Mouse (Mus musculus) heart, embryonic 13.5 days (tissue): ENCODE results near the gene Cacna1c. TPM values are rescaled to one million over a fixed set of nuclear protein-coding genes. Genes with fewer than 3 reads are reported as not detected.

Experiments
- ATAC-seq: fragments of 200-750 bp; cut with Nextera tagmentation; 2 replicates; pipeline ENCODE4 v1.8.0; 2017; ENCODE audit warnings: moderate TSS enrichment; ENCODE audit not compliant: insufficient number of reproducible peaks, low FRiP score, low TSS enrichment; ENCODE audit errors: extremely low read depth
- H3K27ac ChIP-seq: fragments of 300-500 bp; sonication (generic); replicated peaks from 2 replicates; pipeline ENCODE4 v1.5.1; 2015; ENCODE audit warnings: moderate library complexity, mild to moderate bottlenecking, inconsistent platforms
- H3K27me3 ChIP-seq: fragments of 300-500 bp; sonication (generic); replicated peaks from 2 replicates; pipeline ENCODE4 v1.6.1; 2015; ENCODE audit warnings: mild to moderate bottlenecking, inconsistent platforms
- H3K36me3 ChIP-seq: fragments of 300-500 bp; sonication (generic); 2 replicates; pipeline ENCODE4 v1.6.1; 2015; ENCODE audit warnings: mild to moderate bottlenecking, inconsistent platforms
- H3K4me1 ChIP-seq: fragments of 300-500 bp; sonication (generic); 2 replicates; pipeline ENCODE4 v1.6.1; 2015; ENCODE audit warnings: inconsistent platforms
- H3K4me2 ChIP-seq: fragments of 300-500 bp; sonication (generic); 2 replicates; pipeline ENCODE4 v1.6.1; 2015; ENCODE audit warnings: inconsistent platforms, mild to moderate bottlenecking, moderate library complexity
- H3K4me3 ChIP-seq: fragments of 300-500 bp; sonication (generic); 2 replicates; pipeline ENCODE4 v1.5.1; 2015; ENCODE audit warnings: moderate library complexity, mild to moderate bottlenecking, inconsistent platforms
- H3K9ac ChIP-seq: fragments of 300-500 bp; sonication (generic); 2 replicates; pipeline ENCODE4 v1.6.1; 2015; ENCODE audit warnings: inconsistent platforms, mild to moderate bottlenecking, moderate library complexity
- H3K9me3 ChIP-seq: fragments of 300-500 bp; sonication (generic); 2 replicates; pipeline ENCODE4 v1.6.1; 2016; ENCODE audit warnings: inconsistent platforms
- WGBS: fragments of 180-500 bp; shearing (Covaris S2); methylation state at CpG from one replicate; pipeline ENCODE4 v1.1.7; 2015; ENCODE audit warnings: mixed read lengths; 5-methylcytosine and 5-hydroxymethylcytosine counted together
- polyA plus RNA-seq: library from polyadenylated mRNA; unstranded; fragments of >200 nt; fragmentation: Nextera tagmentation; extraction: Ambion mirVana; gene quantifications from 2 replicates; pipeline ENCODE4 v1.2.1, GENCODE M21; 2015

Cacna1c gene
- polyA plus RNA-seq, 1 experiment from 2014 or later = 41.8 TPM

GRCm38 (mm10) chr6:118574351-118574750 lies 621.9 kb downstream of the Cacna1c start:
- peaks cover 1% of the 10 kb centered on the region; the same call in 1 of the 2 replicates for H3K9me3 ChIP-seq
- H3K4me2 ChIP-seq = no peak overlapping the region
- H3K27ac ChIP-seq = no peak overlapping the region
- H3K9ac ChIP-seq = no peak overlapping the region
- H3K27me3 ChIP-seq = no peaks in the 10 kb centered on the region
- 79% methylated on average over 6 of the region's 6 CpGs for WGBS
- H3K4me3 ChIP-seq = no peak overlapping the region
- ATAC-seq = no peak
- H3K4me1 ChIP-seq = no peaks in the 10 kb centered on the region
- H3K36me3 ChIP-seq = no peaks in the 10 kb centered on the region

GRCm38 (mm10) chr6:118567816-118568215 lies 628.4 kb downstream of the Cacna1c start:
- Histone ChIP-seq H3K4me3 (no peak overlapping the region), H3K4me1 (peaks cover 11% of the 10 kb centered on the region), H3K36me3 (no peaks in the 10 kb centered on the region), H3K4me2 (no peak overlapping the region), H3K27me3 (no peaks in the 10 kb centered on the region), H3K27ac (no peak overlapping the region), H3K9ac (no peak overlapping the region), H3K9me3 (peaks cover 10% of the 10 kb centered on the region)
- ATAC-seq = no peak
- 81% methylated on average over 3 of the region's 3 CpGs for WGBS

- Histone ChIP-seq H3K9me3 (no peaks in the 10 kb centered on the region), H3K4me2 (peak within 1 kb of the TSS; percentile 95), H3K4me1 (peaks cover 29% of the 10 kb centered on the region), H3K36me3 (peaks cover 23% of the 10 kb centered on the region), H3K9ac (peak within 1 kb of the TSS; percentile 91), H3K4me3 (peak within 1 kb of the TSS; percentile 77), H3K27ac (peak within 1 kb of the TSS; percentile 74), H3K27me3 (no peaks in the 10 kb centered on the region)
- ATAC-seq = peak; percentile 74
- WGBS = 5% methylated on average over 54 of the region's 54 CpGs
Observed at GRCm38 (mm10) chr6:118561745-118562609, 634.2 kb downstream of the Cacna1c start, which contains the start of gene Ankrd26. Gene Ankrd26 (minus strand): TSS chr6:118562226.

- Histone ChIP-seq H3K27me3 (no peaks in the 10 kb centered on the region), H3K36me3 (peaks cover 30% of the 10 kb centered on the region), H3K9ac (peak overlapping the region; percentile 91), H3K27ac (no peak overlapping the region), H3K4me3 (peak overlapping the region; percentile 77), H3K4me1 (peaks cover 29% of the 10 kb centered on the region), H3K4me2 (peak overlapping the region; percentile 95), H3K9me3 (no peaks in the 10 kb centered on the region)
- WGBS = 78% methylated on average over 8 of the region's 8 CpGs
- no peak for ATAC-seq
Observed at GRCm38 (mm10) chr6:118561225-118561624, 635.0 kb downstream of the Cacna1c start.

GRCm38 (mm10) chr6:118538627-118539026 lies 657.6 kb downstream of the Cacna1c start:
- 67% methylated on average over 4 of the region's 4 CpGs for WGBS
- ATAC-seq = no peak
- H3K4me2 ChIP-seq = no peak overlapping the region
- peaks cover 80% of the 10 kb centered on the region for H3K36me3 ChIP-seq
- H3K4me3 ChIP-seq = no peak overlapping the region
- no peaks in the 10 kb centered on the region for H3K4me1 ChIP-seq
- no peaks in the 10 kb centered on the region for H3K9me3 ChIP-seq
- no peak overlapping the region for H3K27ac ChIP-seq
- H3K27me3 ChIP-seq = no peaks in the 10 kb centered on the region
- no peak overlapping the region for H3K9ac ChIP-seq

Other genes starting within 250 kb of the Cacna1c start
- 6.0 and 6.3 TPM in 2 replicates for gene Dcp1b, start 21.2 kb downstream of the Cacna1c start, polyA plus RNA-seq
- not detected in 2 replicates for gene Cacna2d4, start 40.1 kb upstream of the Cacna1c start, polyA plus RNA-seq
- gene Lrtm2, start 134.3 kb upstream of the Cacna1c start, polyA plus RNA-seq = 0.13 and 0.17 TPM in 2 replicates
- gene Adipor2, start 221.3 kb upstream of the Cacna1c start, polyA plus RNA-seq = 25.2 and 33.6 TPM in 2 replicates